Mouse (Mus musculus): Measurements from ENCODE around the gene Cxcr2. TPM values are rescaled to one million over a fixed set of nuclear protein-coding genes. Genes with fewer than 3 reads are reported as not detected.

Cxcr2 gene
- not detected in 2 replicates for polyA plus RNA-seq (2012; ENCODE audit: insufficient read depth, insufficient read length, missing spikeins)

GRCm38 (mm10) chr1:74153461-74154184 is at the start of gene Cxcr2:
Cxcr2 (plus strand) TSS chr1:74153989.
- Histone ChIP-seq H3K4me3 (ENCODE audit: insufficient read depth, low read length) (no peak within 1 kb of the TSS), H3K27ac (ENCODE audit: insufficient read depth, low read depth, low read length) (no peak within 1 kb of the TSS), H3K4me1 (ENCODE audit: control insufficient read depth, insufficient read depth, low read length) (peaks cover 16% of the 10 kb centered on the region)
- TF ChIP-seq CTCF (IDR thresholded peaks at IDR 0.05; ENCODE audit: low read depth, low read length) (no peak), POLR2A (IDR thresholded peaks at IDR 0.05; ENCODE audit: borderline replicate concordance, low read depth, low read length) (no peak)

- TF ChIP-seq POLR2A (IDR thresholded peaks at IDR 0.05; ENCODE audit: borderline replicate concordance, low read depth, low read length), result no peak
- TF ChIP-seq CTCF (IDR thresholded peaks at IDR 0.05; ENCODE audit: low read depth, low read length), result no peak
- no peak overlapping the region for H3K4me3 ChIP-seq (ENCODE audit: insufficient read depth, low read length)
- peaks cover 3% of the 10 kb centered on the region; the same call in 1 of the 2 replicates for H3K4me1 ChIP-seq (ENCODE audit: control insufficient read depth, insufficient read depth, low read length)
- H3K27ac ChIP-seq (ENCODE audit: insufficient read depth, low read depth, low read length), result no peak overlapping the region
Observed at GRCm38 (mm10) chr1:74105660-74106059, 48.1 kb upstream of the Cxcr2 start.

- no peak for TF ChIP-seq POLR2A (IDR thresholded peaks at IDR 0.05; ENCODE audit: borderline replicate concordance, low read depth, low read length)
- no peak for TF ChIP-seq CTCF (IDR thresholded peaks at IDR 0.05; ENCODE audit: low read depth, low read length)
- Histone ChIP-seq H3K4me1 (ENCODE audit: control insufficient read depth, insufficient read depth, low read length) (peaks cover 3% of the 10 kb centered on the region; the same call in 1 of the 2 replicates), H3K4me3 (ENCODE audit: insufficient read depth, low read length) (no peak overlapping the region), H3K27ac (ENCODE audit: insufficient read depth, low read depth, low read length) (no peak overlapping the region)
Observed at GRCm38 (mm10) chr1:74106214-74106613, 47.6 kb upstream of the Cxcr2 start.

GRCm38 (mm10) chr1:74107931-74108618 is 45.7 kb upstream of the Cxcr2 start:
- peaks cover 3% of the 10 kb centered on the region; the same call in 1 of the 2 replicates for H3K4me1 ChIP-seq (ENCODE audit: control insufficient read depth, insufficient read depth, low read length)
- H3K4me3 ChIP-seq (ENCODE audit: insufficient read depth, low read length), result no peak overlapping the region
- H3K27ac ChIP-seq (ENCODE audit: insufficient read depth, low read depth, low read length), result no peak overlapping the region
- TF ChIP-seq CTCF (IDR thresholded peaks at IDR 0.05; ENCODE audit: low read depth, low read length), result no peak

GRCm38 (mm10) chr1:74109670-74110069 is 44.1 kb upstream of the Cxcr2 start:
- Histone ChIP-seq H3K4me3 (ENCODE audit: insufficient read depth, low read length) (no peak overlapping the region), H3K4me1 (ENCODE audit: control insufficient read depth, insufficient read depth, low read length) (peaks cover 3% of the 10 kb centered on the region; the same call in 1 of the 2 replicates), H3K27ac (ENCODE audit: insufficient read depth, low read depth, low read length) (no peak overlapping the region)
- TF ChIP-seq CTCF (IDR thresholded peaks at IDR 0.05; ENCODE audit: low read depth, low read length), result no peak
- TF ChIP-seq POLR2A (IDR thresholded peaks at IDR 0.05; ENCODE audit: borderline replicate concordance, low read depth, low read length), result no peak

GRCm38 (mm10) chr1:74110932-74111695 is 42.7 kb upstream of the Cxcr2 start:
- peaks cover 3% of the 10 kb centered on the region; the same call in 1 of the 2 replicates for H3K4me1 ChIP-seq (ENCODE audit: control insufficient read depth, insufficient read depth, low read length)
- H3K27ac ChIP-seq (ENCODE audit: insufficient read depth, low read depth, low read length), result no peak overlapping the region
- TF ChIP-seq POLR2A (IDR thresholded peaks at IDR 0.05; ENCODE audit: borderline replicate concordance, low read depth, low read length) (no peak), CTCF (IDR thresholded peaks at IDR 0.05; ENCODE audit: low read depth, low read length) (no peak)
- no peak overlapping the region for H3K4me3 ChIP-seq (ENCODE audit: insufficient read depth, low read length)

GRCm38 (mm10) chr1:74111696-74112030 is 42.1 kb upstream of the Cxcr2 start:
- Histone ChIP-seq H3K4me1 (ENCODE audit: control insufficient read depth, insufficient read depth, low read length) (peaks cover 3% of the 10 kb centered on the region; the same call in 1 of the 2 replicates), H3K4me3 (ENCODE audit: insufficient read depth, low read length) (no peak overlapping the region), H3K27ac (ENCODE audit: insufficient read depth, low read depth, low read length) (no peak overlapping the region)
- TF ChIP-seq CTCF (IDR thresholded peaks at IDR 0.05; ENCODE audit: low read depth, low read length) (no peak), POLR2A (IDR thresholded peaks at IDR 0.05; ENCODE audit: borderline replicate concordance, low read depth, low read length) (no peak)

GRCm38 (mm10) chr1:74113071-74113470 is 40.7 kb upstream of the Cxcr2 start:
- no peak overlapping the region for H3K4me3 ChIP-seq (ENCODE audit: insufficient read depth, low read length)
- TF ChIP-seq CTCF (IDR thresholded peaks at IDR 0.05; ENCODE audit: low read depth, low read length), result no peak
- TF ChIP-seq POLR2A (IDR thresholded peaks at IDR 0.05; ENCODE audit: borderline replicate concordance, low read depth, low read length), result no peak
- H3K4me1 ChIP-seq (ENCODE audit: control insufficient read depth, insufficient read depth, low read length), result peaks cover 3% of the 10 kb centered on the region; the same call in 1 of the 2 replicates
- H3K27ac ChIP-seq (ENCODE audit: insufficient read depth, low read depth, low read length), result no peak overlapping the region

- no peak overlapping the region for H3K27ac ChIP-seq (ENCODE audit: insufficient read depth, low read depth, low read length)
- no peaks in the 10 kb centered on the region for H3K4me1 ChIP-seq (ENCODE audit: control insufficient read depth, insufficient read depth, low read length)
- H3K4me3 ChIP-seq (ENCODE audit: insufficient read depth, low read length), result no peak overlapping the region
- TF ChIP-seq CTCF (IDR thresholded peaks at IDR 0.05; ENCODE audit: low read depth, low read length) (no peak), POLR2A (IDR thresholded peaks at IDR 0.05; ENCODE audit: borderline replicate concordance, low read depth, low read length) (no peak)
Observed at GRCm38 (mm10) chr1:74117876-74118275, 35.9 kb upstream of the Cxcr2 start.
